Mouse (Mus musculus) testis, adult 2 months (tissue): ENCODE results near the gene Susd3.

Experiments used
- CTCF ChIP-seq: fragments of 200-500 bp; IDR thresholded peaks from 2 replicates; pipeline ENCODE4 v1.5.1; 2012; ENCODE audit warnings: low read depth, mild to moderate bottlenecking, inconsistent platforms, low read length, moderate library complexity; ENCODE audit not compliant: control insufficient read depth, insufficient read depth, insufficient replicate concordance
- POLR2A ChIP-seq: fragments of 200-500 bp; IDR thresholded peaks from 2 replicates; pipeline ENCODE4 v1.6.1; 2012; ENCODE audit warnings: low read depth, mild to moderate bottlenecking, inconsistent platforms, low read length, moderate library complexity; ENCODE audit not compliant: control insufficient read depth

DNA sequence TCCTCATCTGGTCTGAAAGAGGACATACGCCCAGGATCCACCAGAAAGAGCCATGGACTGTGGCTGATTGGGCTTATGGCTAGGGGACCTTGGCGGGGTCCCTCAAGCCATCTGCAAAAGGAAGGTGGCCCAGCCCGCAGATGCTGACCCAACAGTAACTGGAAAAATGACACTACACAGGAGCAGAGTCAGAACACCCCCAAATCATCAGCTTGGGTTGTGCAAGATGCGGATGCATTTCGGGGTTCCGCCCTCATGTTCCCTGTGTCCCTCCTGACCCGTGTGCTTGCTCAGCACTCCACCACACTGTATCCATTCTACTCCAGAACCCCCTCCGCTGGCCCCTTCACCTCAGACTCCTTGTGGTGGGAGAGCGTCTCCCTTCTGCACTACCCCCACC is 49.8 kb downstream of the Susd3 start:
- TF ChIP-seq CTCF (no peak), POLR2A (no peak)
